Mouse (Mus musculus): ENCODE measurements around the gene Srbd1.

The Srbd1 gene

DNA sequence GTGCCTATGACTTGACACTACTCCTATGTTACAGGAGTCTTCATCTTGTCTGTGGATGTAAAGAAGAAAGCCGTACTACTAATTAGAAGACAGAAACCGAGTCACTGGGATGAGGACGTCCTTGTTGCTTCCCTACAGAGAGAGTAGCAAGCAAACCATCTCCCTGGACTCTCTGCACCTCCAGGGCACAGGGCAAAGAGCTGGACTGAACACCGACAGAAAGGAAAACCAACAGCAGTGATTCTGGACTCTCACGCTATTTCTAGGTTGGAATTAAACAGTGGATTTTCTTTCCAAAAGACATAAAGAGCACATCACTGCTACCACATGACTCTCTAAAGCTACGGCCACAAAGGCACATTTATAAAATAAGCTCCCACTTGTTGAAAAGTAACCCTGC lies 110.3 kb downstream of the Srbd1 start:
- no peak for DNase-seq (ENCODE audit: low spot score)

DNA sequence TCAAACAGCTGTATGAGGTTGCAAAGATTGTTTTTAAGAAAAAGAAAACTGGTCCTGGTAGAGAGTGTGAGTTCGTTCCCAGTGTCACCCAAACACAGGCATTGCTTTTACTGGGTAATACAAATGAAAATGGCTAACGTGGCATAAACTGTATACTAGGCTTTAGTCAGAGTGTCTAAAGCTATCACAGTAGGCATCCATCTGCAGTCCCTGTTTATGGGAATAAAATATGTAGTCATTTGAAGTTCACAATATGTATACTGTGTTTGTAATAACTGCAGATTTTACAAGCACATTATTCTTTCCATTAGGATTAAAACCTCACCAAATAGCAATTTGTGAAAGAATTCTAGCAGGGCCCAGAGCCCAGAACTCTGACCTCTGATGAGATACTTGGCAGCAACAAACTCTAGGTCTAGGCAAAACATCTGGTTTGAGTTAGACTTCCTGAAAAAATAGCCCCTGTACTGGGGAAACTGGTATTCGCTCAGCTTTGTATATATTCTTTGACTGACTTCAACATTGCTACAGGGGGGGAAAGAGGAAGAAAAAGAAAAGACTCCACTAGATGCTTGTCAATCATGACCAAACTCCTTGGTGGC lies 112.8 kb downstream of the Srbd1 start:
- DNase-seq (ENCODE audit: low spot score) = no peak

DNA sequence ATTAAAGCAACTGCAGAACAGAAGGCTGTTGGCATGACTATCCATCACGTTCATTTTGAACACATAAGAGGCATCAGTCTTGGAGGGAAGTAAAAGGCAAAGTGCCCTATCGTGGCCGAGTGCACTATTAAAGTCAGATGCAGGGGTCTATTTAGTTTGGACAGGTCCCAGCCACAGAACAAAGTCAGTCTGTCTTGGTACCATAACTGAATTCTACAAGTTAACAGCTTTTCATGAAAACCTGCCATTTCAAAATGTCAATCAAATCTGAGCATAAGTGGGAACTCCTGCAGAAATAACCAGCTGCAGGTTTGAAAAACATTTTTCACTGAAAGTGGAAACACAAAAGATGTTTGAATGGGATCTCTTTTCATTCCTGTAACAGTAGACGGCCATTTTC lies 115.0 kb downstream of the Srbd1 start:
- no peak for DNase-seq (ENCODE audit: low spot score)

DNA sequence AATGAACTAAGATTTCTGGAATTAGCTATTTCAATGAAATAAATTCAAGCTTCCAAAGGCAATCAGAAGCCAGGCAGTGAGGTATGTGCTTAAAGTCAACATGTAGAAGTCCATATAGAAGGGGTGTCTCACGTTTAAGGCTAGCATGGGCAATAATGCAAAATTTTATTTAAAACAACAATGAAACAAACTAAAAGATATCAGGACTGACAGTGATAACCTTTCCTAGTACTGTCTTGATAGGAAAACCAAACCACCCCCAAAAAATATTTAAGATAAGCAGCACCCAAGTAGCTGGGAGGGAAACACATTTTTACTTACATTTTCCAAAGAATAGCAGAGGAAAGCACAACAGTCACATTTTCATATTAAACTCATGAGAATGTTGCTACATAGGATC lies 115.8 kb downstream of the Srbd1 start:
- DNase-seq (ENCODE audit: low spot score) = no peak

DNA sequence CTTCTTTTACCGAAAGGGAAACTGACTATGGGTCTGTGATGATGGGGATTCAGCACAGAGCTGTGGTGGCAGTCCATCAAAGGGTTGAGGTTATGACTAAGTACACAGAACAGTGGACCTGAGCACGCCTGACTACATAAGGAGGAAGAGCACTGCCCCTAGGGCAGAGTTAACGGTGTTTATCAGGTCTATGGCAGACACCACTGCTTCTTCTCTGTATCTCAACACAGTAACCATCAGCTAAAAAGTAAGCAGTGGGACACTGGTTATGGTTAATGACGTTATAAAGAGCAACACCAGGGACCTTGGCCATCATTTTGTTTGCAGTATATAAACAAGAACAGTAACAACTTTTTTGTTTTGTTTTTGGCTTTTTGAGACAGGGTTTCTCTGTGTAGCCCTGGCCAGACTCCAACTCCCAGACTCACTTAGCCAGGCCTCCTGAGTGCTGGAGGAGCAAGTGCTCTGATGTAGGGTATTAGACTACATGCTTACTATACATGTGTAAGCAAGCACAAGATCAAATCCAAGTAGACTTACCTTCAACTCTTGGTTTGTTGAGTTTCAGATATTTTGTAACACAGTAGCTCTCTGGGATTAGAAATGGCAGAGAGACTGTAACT lies 117.3 kb downstream of the Srbd1 start:
- peak; percentile 44 for DNase-seq (ENCODE audit: low spot score)

DNA sequence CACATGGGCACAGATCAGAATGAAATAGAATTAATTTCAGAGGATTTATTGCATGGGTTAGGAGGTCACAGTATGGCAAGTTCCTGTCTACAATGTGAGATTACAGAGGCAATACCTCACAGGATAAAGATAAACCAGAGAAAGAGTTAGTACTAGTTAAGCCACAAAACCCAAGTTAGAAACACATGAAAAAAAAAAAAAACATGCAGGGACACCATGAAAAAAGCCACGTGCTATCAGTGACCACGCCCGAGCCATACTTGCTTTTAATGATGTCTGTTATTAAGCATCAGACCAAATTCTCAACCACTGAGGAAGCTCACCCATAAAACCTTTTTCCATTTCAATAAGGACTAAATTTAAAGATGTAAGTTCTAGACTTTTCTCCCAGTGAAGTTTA lies 120.4 kb downstream of the Srbd1 start:
- no peak for DNase-seq (ENCODE audit: low spot score)

DNA sequence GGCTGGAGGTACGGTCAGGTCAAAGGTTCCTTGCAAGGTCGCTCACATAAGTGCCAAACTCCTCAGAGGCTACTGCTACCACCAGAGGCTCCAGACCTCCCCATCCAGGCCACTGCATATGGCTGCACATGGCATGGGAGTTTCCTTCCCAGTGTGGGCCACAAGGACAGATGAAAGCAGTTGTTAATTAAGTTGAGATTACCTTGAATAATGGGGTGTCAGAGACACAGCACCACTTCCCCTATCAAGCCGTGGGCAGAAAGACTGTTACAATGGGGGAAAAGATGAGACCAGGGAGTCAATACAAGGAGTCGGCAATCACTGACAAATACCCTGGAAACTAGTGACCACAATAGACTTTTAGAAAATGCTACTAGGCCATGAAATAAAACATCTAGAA lies 122.6 kb downstream of the Srbd1 start:
- no peak for DNase-seq (ENCODE audit: low spot score)

DNA sequence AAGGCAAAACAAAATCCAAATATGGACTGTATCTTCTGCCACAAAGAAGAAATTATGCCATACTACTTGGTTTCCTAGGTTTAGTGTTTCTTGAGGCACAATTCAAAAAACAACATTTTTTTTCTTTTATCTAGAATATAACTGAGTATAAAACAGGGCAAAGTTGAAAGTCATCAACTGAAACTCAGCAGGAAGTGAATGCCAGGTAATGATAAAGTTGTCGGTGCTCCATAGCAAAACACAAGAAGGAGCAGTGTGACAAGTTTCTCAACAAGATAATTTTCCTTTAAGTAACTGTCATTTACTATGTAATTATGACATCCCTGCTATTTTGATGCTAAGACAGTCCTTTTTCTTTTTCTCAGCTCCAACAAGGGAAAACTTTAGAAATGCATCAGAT lies 123.2 kb downstream of the Srbd1 start:
- DNase-seq (ENCODE audit: low spot score) = peak; percentile 39

DNA sequence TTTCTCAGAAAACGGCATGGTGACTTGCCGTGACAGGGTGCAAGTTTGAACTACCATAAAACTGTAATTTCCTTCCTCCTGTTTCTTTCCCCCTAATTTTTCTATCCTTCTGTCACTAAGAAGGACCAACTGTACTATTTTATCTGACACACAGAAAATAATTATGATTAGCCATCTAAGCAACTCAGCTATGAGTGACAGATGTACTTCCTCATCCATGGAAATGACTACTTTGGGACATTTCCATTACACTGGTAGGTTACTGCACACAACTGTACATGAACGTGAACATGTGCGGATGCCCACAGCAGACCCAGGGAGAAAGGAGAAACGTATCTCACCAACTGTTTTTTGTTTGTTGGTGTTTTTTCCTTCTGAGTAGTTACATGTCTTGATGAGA lies 123.7 kb downstream of the Srbd1 start:
- peak; percentile 33 for DNase-seq (ENCODE audit: low spot score)

DNA sequence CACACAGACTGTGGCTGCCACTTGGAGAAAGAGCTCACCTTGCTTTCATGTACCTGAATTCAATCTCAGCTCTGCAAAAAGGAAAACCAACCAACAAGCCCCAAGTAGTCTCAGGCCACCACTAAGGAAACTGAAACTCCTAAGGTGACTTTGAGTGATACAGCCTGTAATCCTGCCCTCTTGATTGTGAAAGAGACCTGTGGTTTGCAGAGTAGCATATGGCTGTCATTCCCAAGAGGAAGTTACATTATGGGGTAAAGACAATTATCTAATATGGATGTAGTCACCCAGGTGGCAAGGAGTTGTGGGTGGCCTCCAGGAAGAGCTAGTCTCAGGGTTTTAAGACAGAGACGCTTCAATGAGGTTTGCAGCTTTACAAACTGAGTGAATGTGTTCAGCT lies 125.2 kb downstream of the Srbd1 start:
- no peak for DNase-seq (ENCODE audit: low spot score)

DNA sequence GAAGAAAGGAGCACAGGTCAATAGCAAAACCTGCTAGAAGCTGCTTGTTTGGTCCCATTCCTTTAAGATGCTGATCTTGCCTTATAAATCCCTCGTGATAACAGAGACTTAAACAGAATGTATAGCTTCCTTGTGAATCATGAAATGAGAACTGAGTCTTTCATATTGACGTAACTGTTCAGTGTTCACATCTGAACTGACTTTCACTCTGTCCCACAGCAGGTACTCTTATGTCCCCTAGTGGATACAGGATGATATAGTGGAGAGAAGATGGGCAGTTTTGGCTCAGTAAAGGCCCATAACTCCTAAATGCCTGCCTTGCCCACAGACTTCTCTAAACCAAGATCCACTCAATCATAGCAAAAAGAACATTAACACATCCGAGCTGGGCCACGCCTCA lies 130.7 kb downstream of the Srbd1 start:
- DNase-seq (ENCODE audit: low spot score) = no peak

DNA sequence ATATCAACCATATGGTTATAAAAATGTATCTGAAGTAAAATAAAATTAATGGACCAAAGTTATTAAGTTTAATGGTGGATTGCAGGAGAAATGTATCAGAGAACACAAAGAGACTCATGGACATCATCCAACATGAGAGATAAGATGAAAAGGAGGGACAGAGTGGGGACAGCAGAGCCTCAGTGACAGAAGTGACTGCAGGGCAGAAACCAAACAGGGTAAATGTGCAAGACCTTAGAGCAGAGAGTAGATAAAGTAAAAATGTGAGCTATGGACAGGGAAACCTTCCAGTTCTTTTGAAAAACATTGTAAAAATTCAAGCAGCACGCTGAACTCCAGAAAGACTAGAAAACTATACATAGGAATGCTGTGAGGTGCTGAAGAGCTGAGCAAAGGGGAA lies 132.4 kb downstream of the Srbd1 start:
- no peak for DNase-seq (ENCODE audit: low spot score)

DNA sequence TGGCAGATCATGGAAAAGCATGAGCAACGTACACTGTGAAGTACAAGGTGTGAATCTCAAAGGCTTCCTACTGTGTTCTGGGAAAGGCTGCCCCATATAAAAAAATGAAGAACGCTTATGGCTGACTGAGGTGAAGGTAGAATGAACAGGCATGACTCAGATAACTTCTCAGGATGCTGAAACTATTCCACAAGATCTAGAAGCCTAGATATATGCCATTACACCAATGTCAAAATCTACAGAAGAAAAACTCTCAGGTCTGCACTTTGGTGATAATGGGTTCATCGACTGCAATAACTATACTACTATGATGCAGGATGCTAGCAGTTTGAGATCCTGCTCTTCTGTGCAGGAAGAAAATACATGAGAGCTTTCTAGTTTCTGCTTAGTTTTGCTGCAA lies 133.1 kb downstream of the Srbd1 start:
- no peak for DNase-seq (ENCODE audit: low spot score)

DNA sequence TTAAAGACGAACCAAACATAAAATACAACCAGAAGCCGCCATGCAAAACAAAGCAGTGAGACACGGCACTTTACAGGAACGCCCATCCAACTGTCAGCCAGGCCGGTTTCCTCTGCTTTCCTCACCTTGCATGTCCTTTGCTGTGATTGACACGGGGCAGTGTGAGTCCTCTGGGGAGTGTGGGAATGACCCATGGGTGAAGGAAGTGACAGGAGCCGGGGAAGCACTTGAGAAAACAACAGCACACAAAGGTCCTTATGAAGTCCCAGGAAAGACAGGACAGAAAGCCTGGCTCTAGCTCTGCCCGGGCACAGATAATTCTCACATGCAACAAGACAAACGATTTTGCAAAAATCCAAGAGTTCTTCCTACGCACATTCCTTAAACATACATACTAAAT lies 136.6 kb downstream of the Srbd1 start:
- DNase-seq (ENCODE audit: low spot score) = no peak

DNA sequence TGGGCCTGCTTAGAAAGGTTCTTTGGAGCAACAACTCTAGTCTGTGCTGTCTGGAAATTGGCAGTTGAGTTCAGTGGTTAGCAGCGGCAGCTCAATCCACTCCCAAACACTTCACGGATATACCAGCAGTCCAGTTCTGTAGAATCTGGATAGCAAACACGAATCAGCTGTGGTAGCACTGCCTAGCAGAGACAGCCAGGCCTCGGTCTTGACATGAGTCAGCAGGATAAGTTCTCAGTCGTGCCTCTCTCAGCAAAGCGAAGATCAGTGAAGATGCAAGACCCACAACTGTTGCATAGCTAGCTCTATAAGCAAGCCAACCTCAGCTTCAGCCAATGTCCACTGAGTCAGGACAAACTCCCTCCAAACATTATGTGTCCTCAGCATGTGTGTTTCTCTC lies 142.9 kb downstream of the Srbd1 start:
- DNase-seq (ENCODE audit: low spot score) = no peak

DNA sequence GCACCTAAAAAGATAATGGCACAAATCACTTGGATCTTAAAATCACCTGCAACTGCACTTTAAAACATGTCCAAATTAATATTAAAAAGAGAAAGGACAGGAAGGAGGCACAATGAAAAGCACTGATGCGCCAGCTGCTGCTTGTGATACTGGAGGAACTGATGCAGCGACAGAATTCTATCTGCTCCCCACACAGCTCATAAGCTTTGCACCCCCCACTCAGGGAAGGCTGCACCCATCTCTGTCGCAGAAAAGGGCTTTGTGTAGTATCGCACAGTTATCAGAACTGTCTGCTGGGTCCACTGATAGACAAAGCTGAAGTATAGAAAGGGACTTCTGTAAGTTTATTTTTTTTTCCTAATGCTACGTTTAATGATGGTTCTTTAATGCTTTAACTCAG lies 143.3 kb downstream of the Srbd1 start:
- DNase-seq (ENCODE audit: low spot score) = no peak

DNA sequence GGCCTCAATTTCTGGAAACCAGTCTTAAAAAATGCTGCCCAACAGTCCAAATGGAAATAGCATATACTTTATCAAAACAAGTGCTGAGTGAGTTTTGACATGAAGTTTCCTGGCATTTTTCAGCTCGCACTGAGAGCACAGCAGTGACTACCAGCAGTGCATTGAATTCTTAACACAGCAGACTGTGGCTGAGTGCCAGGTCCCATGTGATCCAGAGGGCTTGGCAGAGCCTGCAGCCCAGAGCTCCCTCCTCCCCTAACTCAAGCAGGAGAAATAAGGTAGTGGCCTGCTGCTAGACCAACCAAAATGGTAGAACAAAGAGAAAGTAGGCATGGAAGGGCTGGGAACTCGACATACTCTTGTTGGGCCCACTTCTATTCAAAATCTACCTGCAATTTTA lies 149.2 kb downstream of the Srbd1 start:
- no peak for DNase-seq (ENCODE audit: low spot score)

DNA sequence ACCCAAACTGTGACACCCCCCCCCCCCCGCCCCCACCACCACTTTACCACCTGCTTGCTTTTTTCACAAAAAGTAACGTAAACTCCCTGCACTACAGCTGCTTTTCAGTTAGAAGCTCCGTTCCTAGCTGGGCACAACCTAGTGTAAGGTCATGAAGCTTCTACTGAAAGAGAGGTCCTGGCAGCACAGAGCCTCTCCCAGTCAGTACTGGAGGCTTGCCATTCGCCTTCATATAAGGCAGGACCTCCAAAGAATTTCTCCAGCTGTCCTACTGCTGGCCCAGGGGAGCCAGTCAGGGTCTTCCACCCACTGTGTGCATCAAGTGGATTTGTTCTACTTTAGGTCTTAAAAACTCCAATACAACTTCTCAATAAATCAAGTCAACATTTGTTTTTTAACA lies 149.9 kb downstream of the Srbd1 start:
- DNase-seq (ENCODE audit: low spot score) = no peak

DNA sequence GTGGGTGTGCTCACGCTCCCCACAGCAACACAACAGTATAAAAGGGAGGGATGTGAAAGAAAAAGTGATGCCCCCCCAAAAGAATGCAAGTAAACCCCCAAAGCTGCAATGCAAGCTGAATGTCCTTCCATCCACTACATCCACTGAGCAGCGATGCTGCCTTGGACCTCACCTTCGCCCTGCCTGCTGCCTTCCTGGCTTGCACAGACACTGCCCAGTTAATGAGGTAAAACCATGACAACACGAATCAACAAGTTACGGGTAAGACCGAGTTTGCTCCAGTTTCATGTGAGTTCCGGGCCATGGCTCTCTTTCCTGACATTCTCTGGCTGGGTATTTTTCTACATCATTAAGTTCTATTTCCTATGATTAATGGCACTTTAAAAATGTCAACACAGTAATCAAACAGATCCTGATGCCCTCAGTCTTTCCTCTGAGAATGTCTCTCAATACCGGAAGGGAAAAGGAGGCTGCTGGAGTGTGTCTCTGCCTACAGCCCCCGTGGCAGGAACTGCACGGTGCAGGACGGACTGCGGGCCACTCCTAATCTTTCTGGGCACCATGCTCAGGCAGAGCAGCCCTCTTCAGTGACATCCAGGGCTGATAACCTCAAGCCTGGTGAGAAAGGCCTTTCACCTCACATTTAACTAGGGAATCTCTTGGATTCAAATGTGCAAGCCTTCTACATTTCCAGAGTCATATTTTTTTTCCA lies 155.8 kb downstream of the Srbd1 start:
- DNase-seq (ENCODE audit: low spot score) = no peak

DNA sequence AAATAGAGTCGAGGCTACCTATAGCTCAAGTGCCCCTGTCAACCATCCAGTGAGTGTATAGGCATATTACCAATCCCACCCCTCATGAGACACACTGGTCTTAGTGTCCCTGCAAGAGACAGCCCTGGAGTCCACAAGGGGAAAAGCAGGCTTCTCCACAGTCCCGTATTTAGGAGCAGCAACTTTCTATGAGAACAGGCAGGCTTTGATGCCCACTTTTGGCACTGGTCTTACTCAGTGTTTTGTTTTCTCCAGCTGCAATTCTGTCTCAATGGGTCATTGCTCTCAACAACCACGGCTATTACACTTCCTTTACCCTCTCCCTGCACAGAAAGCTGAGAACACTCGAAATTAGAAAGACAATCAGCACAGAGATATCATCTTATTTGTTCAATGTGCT lies 157.4 kb downstream of the Srbd1 start:
- no peak for DNase-seq (ENCODE audit: low spot score)

DNA sequence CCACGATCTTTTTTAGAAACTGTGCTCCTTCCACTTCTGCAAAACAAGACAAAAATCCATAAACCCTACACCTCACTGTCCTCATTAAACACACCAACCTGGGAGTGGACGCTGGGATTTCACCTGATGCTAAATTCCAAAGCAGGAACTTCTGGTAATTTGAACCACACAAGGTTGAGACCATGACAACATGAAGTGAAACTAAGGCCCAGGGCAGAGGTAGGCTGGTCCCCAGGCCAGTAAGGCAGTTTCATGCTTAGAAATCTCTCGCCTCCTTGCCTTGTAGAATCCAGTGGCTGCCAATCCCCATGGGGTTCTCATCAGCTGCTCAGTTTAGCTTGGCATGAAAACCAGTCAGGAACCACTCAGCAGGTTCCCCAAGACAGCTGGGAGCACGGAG lies 158.4 kb downstream of the Srbd1 start:
- DNase-seq (ENCODE audit: low spot score) = no peak

DNA sequence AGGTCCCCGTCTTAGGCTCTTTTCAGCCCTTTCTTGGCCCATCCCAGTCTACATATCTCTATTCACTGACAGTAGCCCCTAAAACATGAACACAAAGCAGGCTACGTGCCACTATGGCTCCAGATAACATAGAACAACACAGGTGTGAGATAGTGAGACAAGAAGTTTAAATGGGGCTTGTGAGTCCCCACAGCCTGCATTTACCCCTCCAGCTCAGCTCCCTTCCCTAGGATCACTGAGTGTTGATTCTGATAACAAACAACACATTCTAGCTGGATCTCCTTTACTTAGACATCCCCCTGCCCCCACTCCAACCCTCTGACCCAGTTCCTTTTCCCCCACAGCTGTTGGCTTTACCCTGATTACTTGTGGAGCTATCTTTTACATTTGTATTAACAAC lies 158.8 kb downstream of the Srbd1 start:
- no peak for DNase-seq (ENCODE audit: low spot score)

DNA sequence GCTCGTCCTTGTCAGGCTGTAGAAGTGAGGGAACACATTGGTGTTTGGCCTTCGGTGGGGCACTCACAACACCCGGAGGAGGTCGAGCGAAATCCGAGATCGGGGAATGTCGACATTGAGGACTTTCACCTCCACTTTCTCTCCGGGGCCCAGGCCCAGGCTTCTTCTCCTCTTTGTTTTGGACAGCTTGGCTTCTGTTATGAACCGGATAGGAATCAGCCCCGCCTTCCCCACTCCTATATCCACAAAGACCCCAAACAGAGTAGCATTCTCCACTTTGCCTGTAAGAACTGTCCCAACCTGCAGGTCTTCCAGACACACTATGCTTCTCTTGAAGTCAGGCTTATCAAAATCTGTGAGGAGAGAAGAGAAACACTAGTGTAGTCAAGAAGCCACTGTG lies 159.8 kb downstream of the Srbd1 start:
- DNase-seq (ENCODE audit: low spot score) = no peak

DNA sequence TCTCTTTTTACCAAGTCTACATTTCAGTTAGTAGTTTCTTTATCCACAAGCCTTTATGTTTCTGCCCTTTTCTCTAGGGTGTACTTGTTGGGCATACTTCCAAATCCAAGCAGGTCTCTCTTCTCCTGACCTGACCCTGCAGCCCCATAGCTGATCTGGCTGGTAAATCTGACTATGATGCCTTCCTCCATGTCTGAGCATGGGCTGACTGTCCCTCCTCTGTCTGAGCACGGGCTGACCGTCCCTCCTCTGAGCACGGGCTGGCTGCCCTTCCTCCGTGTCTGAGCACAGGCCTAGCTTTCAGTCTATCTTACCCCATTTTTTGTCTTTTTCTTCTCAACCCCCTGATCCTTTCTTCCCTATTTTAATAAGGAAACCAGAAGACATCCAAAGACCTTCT lies 162.7 kb downstream of the Srbd1 start:
- no peak for DNase-seq (ENCODE audit: low spot score)

Data from c-Kit-positive CD71-positive TER-119-positive erythroid progenitor cells, embryonic 14.5 days (primary cell).